Mouse (Mus musculus): ENCODE data around the gene Gm11060.

DNA sequence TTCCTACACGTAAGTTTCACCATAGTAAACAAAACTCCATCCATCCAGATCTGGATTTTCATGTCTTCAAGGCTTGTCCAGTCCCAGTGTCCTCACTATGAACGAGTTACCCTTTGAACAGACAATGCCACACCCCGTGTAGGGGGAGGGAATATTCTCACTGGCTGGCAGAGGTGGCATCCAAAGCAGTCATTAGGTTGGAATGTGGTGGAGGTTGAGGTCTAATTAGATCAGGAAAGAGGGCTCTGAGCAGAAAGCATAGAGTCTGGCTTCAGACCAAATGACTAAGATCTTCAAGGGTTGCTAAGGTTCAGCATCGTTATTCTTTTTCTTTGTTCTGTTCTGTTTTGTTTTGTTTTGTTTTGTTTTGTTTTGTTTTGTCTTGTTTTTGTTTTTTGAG is 7.8 kb upstream of the Gm11060 start:
- TF ChIP-seq ZNF384 (IDR thresholded peaks at IDR 0.05; ENCODE audit: low read depth, low read length) (no peak), MAFK (IDR thresholded peaks at IDR 0.05; ENCODE audit: insufficient read depth, low read depth, low read length) (no peak), ZC3H11A (IDR thresholded peaks at IDR 0.05; ENCODE audit: borderline replicate concordance, low read depth, low read length) (no peak), CHD2 (IDR thresholded peaks at IDR 0.05; ENCODE audit: low read depth, low read length) (no peak), HCFC1 (IDR thresholded peaks at IDR 0.05; ENCODE audit: borderline replicate concordance, insufficient read depth, low read length) (no peak)

All from ES-E14 (cell line).